Mouse (Mus musculus) heart, embryonic 12.5 days (tissue): ENCODE results near the gene Nsf. TPM values are rescaled to one million over a fixed set of nuclear protein-coding genes. Genes with fewer than 3 reads are reported as not detected.

Experiments used
- ATAC-seq: fragments of 200-750 bp; cut with Nextera tagmentation; 2 replicates; pipeline ENCODE4 v1.8.0; 2017; ENCODE audit warnings: moderate TSS enrichment, moderate library complexity; ENCODE audit not compliant: insufficient number of reproducible peaks, low FRiP score
- H3K27ac ChIP-seq: fragments of 300-500 bp; sonication (generic); 2 replicates; pipeline ENCODE4 v1.5.1; 2016; ENCODE audit warnings: mild to moderate bottlenecking, moderate library complexity; ENCODE audit not compliant: poor library complexity, severe bottlenecking
- H3K27me3 ChIP-seq: fragments of 300-500 bp; sonication (generic); replicated peaks from 2 replicates; pipeline ENCODE4 v1.6.1; 2016; ENCODE audit warnings: mild to moderate bottlenecking, moderate library complexity
- H3K36me3 ChIP-seq: fragments of 300-500 bp; sonication (generic); 2 replicates; pipeline ENCODE4 v1.6.1; 2016; ENCODE audit warnings: mild to moderate bottlenecking, moderate library complexity
- H3K4me1 ChIP-seq: fragments of 300-500 bp; sonication (generic); replicated peaks from 2 replicates; pipeline ENCODE4 v1.6.1; 2016; ENCODE audit warnings: mild to moderate bottlenecking
- H3K4me2 ChIP-seq: fragments of 300-500 bp; sonication (generic); 2 replicates; pipeline ENCODE4 v1.6.1; 2016; ENCODE audit warnings: mild to moderate bottlenecking, moderate library complexity
- H3K4me3 ChIP-seq: fragments of 300-500 bp; sonication (generic); 2 replicates; pipeline ENCODE4 v1.5.1; 2016; ENCODE audit warnings: mild to moderate bottlenecking
- H3K9ac ChIP-seq: fragments of 300-500 bp; sonication (generic); 2 replicates; pipeline ENCODE4 v1.6.1; 2016; ENCODE audit warnings: mild to moderate bottlenecking, moderate library complexity
- H3K9me3 ChIP-seq: fragments of 300-500 bp; sonication (generic); replicated peaks from 2 replicates; pipeline ENCODE4 v1.6.1; 2016; ENCODE audit warnings: mild to moderate bottlenecking, moderate library complexity
- WGBS: fragments of 180-500 bp; shearing (Covaris S2); methylation state at CpG from one replicate; pipeline ENCODE4 v1.1.7; 2016; 5-methylcytosine and 5-hydroxymethylcytosine counted together
- polyA plus RNA-seq: library from polyadenylated mRNA; unstranded; fragments of >200 nt; fragmentation: Nextera tagmentation; extraction: Ambion mirVana; gene quantifications from 2 replicates; pipeline ENCODE4 v1.2.1, GENCODE M21; 2016

The Nsf gene
- polyA plus RNA-seq, 1 experiment from 2014 or later = 42.5 TPM

DNA sequence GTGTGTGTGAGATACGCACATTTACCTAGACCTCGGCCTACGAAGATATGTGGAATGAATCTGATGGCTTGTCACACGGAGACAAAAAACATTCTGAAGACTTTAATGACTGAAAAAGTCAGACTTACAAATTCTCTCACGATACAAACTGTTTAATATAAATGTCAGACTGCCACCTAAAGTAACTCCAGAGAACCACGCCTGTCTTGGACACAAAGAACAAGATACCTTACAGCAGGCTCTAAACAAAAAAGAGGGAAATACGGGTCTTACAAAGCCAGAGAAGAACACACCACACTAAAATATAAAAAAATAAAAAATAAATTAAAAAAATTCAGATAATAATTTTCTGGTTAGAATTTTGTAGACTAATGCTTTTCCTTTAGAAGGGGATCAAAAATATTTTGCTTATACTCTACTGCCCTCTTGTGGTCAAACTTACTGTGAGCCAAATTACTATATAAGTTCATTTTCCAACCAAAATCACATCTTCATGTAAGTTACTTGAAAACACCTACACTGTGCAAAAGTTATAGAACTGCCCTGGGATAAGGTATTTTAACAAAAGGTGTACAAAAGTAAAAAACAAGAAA lies 42.8 kb downstream of the Nsf start:
- peaks cover 61% of the 10 kb centered on the region for H3K36me3 ChIP-seq
- H3K4me1 ChIP-seq = no peaks in the 10 kb centered on the region
- 67% methylated on average over 7 of the region's 7 CpGs for WGBS
- no peak overlapping the region for H3K4me3 ChIP-seq
- H3K4me2 ChIP-seq = no peak overlapping the region
- no peak overlapping the region for H3K9ac ChIP-seq
- no peaks in the 10 kb centered on the region for H3K27me3 ChIP-seq
- H3K27ac ChIP-seq = no peak overlapping the region
- no peak for ATAC-seq
- no peaks in the 10 kb centered on the region for H3K9me3 ChIP-seq

DNA sequence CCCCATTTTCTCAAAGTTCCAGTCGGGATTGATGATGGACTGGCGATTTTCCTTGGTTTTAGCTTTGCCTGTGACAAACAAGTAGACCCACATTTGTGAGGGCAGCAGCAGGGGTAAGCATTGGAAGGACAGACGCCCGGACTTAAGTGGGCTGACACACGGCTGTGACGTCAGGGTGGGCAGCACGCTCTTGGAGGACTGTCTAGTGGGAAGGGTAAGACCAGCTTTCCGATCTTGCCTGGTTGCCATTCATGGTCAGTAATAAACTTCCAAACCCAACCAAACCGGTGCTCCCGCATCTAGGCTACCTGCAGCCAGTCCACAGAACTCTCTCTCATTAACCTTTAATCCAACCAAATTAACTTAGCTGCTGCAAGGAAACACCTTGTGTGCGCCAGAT lies 43.3 kb downstream of the Nsf start:
- Histone ChIP-seq H3K4me1 (no peaks in the 10 kb centered on the region), H3K9ac (no peak overlapping the region), H3K27me3 (no peaks in the 10 kb centered on the region), H3K4me2 (no peak overlapping the region), H3K9me3 (no peaks in the 10 kb centered on the region), H3K4me3 (no peak overlapping the region), H3K36me3 (peaks cover 57% of the 10 kb centered on the region), H3K27ac (no peak overlapping the region)
- ATAC-seq = no peak
- 90% methylated on average over 11 of the region's 11 CpGs for WGBS

DNA sequence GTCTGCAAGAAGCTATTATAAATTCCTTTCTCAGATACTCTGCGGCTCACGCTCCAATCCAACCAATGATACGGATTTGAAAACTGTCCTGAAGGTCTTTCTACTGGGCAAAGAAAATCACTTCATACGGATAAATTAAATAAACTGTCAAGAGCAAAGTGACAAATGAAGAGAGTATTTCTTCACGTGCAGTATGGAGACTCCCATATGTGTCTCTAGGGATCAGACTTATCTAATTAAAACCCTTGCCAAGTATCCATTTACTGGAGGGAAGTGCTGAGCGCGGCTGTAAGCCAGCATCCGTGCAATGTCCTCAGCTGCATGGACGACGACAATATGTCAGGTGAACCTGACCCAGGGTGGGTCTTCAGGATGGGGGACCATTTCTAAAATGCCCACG lies 44.0 kb downstream of the Nsf start:
- no peak overlapping the region for H3K4me2 ChIP-seq
- H3K27me3 ChIP-seq = no peaks in the 10 kb centered on the region
- no peaks in the 10 kb centered on the region for H3K4me1 ChIP-seq
- no peaks in the 10 kb centered on the region for H3K9me3 ChIP-seq
- no peak overlapping the region for H3K9ac ChIP-seq
- 85% methylated on average over 11 of the region's 11 CpGs for WGBS
- H3K4me3 ChIP-seq = no peak overlapping the region
- no peak for ATAC-seq
- peaks cover 51% of the 10 kb centered on the region for H3K36me3 ChIP-seq
- no peak overlapping the region for H3K27ac ChIP-seq

DNA sequence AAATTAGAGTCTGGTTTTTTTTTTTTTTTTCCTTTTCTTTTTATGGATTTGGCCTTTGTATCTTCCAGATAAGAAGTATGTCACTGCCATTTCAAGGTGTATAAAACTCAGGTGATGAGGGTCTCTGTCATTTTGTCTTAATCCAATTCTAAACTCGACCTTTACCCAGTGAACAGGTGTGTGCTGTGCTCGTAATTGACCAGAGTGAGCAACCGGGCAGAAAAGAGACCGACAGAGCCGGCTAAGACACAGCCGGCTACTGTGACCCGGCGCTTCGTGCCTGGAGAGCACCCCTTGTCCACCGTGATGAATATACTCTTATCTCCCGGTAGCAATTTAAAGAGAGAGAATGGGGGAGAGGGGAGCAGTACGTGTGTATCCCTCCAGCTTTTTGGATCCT lies 44.5 kb downstream of the Nsf start:
- Histone ChIP-seq H3K4me3 (no peak overlapping the region), H3K36me3 (peaks cover 47% of the 10 kb centered on the region), H3K4me1 (no peaks in the 10 kb centered on the region), H3K4me2 (no peak overlapping the region), H3K9me3 (no peaks in the 10 kb centered on the region), H3K9ac (no peak overlapping the region), H3K27ac (no peak overlapping the region), H3K27me3 (no peaks in the 10 kb centered on the region)
- no peak for ATAC-seq
- WGBS = 84% methylated on average over 12 of the region's 12 CpGs

DNA sequence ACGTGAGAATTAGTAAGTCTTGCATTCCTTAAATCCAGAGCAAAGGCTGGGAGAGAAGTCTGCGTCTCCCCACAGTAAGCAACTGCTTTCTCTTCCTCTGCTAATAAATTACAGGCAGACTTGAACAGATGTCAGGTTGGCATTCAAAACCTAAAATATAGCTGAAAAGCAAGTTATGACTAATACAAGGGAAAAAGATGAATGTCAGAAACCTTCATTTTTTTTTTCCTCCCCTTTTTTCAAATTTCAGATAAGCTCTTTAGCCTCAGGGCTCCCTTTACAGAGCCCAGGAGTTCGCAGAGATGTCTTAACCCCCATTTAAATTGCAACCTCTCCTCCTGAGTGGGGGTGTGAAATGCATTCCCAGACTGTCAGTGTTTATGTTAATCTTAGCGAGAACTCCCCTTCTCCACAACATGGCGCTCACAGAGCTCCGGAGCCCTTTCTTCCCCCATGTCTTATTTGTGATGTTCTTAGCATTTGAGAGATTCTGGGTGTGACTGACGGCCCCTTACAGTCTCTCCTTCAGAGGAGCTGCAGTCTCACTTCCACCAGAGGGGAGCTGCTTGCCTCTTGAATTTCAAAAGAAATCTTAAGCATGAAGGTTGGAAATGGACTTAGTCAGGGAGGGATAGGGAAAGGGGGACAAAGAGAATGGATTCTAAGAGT lies 47.7 kb downstream of the Nsf start:
- WGBS = 54% methylated on average over 7 of the region's 7 CpGs
- Histone ChIP-seq H3K4me3 (no peak overlapping the region), H3K9me3 (no peaks in the 10 kb centered on the region), H3K36me3 (peaks cover 27% of the 10 kb centered on the region), H3K27ac (no peak overlapping the region), H3K4me2 (no peak overlapping the region), H3K27me3 (no peaks in the 10 kb centered on the region), H3K4me1 (peaks cover 2% of the 10 kb centered on the region), H3K9ac (no peak overlapping the region)
- no peak for ATAC-seq

DNA sequence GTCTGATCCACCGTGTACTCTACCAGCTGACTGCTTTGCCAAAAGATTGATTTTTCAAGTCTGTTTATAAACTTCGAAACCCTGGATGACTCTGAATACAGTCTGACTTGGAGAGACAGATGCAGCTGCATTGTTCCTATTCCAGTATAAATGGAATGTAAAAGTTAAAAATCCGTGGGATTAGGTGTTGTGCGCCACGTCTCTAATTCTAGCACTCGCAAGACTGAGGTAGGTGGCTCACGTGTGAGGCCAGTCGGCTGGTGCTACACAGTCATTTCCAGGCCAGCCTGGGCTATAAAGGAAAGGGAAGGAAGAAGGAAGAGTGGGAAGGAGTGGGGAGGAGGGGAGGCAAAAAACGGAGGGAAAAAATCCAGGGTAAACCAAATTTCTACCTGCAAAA lies 48.4 kb downstream of the Nsf start:
- peaks cover 27% of the 10 kb centered on the region for H3K36me3 ChIP-seq
- H3K4me2 ChIP-seq = no peak overlapping the region
- peaks cover 6% of the 10 kb centered on the region for H3K4me1 ChIP-seq
- H3K9me3 ChIP-seq = no peaks in the 10 kb centered on the region
- whole genome bisulfite sequencing = 77% methylated on average over 9 of the region's 9 CpGs
- ATAC-seq = no peak
- no peak overlapping the region for H3K9ac ChIP-seq
- no peak overlapping the region for H3K4me3 ChIP-seq
- H3K27ac ChIP-seq = no peak overlapping the region
- H3K27me3 ChIP-seq = no peaks in the 10 kb centered on the region

DNA sequence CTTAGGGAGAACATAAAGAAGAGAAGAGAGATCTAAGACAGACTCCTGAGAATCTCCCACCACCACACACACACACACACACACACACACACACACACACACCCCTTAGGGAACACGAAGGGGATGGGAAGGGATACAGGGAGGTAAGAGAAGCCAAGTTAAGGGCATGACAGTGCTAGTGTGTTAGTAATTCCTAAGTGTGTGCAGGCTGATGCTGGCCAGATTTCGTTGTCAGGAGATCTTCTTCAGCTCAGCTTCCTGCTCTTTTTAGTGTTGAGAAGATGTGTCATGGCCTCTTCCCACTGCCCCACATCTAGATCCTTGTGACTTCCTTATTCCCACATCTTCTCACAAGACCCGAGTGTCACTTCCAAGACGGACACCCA lies 52.3 kb downstream of the Nsf start:
- Histone ChIP-seq H3K27ac (no peak overlapping the region), H3K4me1 (peaks cover 12% of the 10 kb centered on the region), H3K27me3 (no peaks in the 10 kb centered on the region), H3K4me2 (no peak overlapping the region), H3K36me3 (peaks cover 6% of the 10 kb centered on the region; the same call in 1 of the 2 replicates), H3K9me3 (no peaks in the 10 kb centered on the region), H3K9ac (no peak overlapping the region), H3K4me3 (no peak overlapping the region)
- 68% methylated on average over 4 of the region's 4 CpGs for WGBS
- no peak for ATAC-seq

DNA sequence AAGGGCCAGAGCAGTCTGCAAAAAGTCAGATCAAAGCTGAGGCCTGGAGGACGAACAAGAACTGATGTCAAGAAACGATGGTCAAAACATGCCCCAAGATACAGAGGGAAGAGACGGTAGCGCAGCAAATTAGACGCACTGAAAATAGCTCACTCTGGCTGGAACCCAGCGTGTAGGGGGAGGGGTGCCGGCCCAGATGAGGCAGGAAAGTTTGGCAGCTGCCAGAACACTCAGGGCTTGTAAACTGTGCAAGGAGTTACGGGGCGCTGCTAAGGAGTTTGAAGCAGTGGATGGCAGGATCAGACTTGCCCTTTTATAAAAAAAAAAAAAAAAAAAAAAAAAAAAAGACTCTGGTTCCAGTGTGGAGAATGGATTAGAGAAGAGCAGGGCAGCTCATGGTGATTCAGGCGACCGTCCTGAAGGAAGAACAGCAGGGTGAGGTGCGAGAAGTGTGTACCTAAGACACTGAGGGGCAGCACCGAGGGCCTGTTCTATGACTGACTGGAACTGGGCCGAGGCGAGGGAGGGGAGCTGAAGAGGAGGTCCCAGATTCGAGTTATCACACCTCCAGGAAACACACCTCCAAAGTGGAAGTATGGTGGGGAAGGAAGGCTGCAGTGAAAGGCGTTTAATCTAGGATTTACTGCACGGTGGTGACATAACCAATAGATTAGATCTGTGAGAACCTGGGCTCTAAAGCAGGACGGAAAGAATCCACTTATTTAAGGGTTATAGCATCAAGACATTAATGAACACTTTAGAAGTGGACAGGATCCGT lies 52.9 kb downstream of the Nsf start:
- no peak overlapping the region for H3K27ac ChIP-seq

DNA sequence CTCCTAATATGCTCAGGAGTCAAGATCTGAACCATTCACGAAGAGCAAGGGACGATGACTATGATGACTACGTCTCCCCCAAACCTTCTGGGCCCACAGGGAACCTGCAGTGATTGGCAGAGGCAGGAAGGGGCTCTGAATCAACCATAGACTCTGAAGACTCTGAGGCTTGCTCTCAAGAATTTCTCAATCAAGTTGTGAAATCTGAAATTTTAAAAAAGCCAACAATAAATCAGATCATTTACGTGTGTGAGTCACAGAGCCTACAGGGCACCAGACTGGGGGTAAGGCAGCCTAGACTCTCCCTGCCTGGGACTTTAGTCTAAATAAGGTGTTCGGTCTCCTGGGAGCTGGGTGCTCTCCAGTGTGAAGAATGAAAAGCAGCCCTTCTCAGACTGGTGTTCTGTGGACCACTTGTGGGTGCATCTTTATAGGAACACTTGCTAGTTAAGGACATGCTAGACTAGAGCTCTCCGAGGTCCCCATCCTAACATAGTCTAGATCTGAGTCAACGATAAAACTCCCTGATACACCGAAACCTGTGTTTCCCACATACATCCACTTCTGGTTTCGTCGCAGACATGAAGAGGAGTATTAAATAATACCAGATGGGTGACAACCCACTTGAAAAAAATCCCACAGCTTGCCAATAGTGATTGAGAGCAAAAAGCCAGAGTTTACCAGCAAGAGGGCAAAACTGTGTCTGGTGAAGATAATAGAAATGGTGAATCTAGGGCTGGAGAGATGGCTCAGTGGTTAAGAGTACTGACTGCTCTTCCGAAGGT lies 56.7 kb downstream of the Nsf start:
- no peaks in the 10 kb centered on the region for H3K27me3 ChIP-seq
- no peaks in the 10 kb centered on the region for H3K9me3 ChIP-seq
- H3K27ac ChIP-seq = no peak overlapping the region
- H3K4me1 ChIP-seq = peaks cover 12% of the 10 kb centered on the region
- peaks cover 9% of the 10 kb centered on the region; the same call in 1 of the 2 replicates for H3K36me3 ChIP-seq
- H3K4me3 ChIP-seq = no peak overlapping the region
- no peak for ATAC-seq
- no peak overlapping the region for H3K9ac ChIP-seq
- H3K4me2 ChIP-seq = no peak overlapping the region
- WGBS = 90% methylated on average over 11 of the region's 11 CpGs

More for the DNA sequence above, 52.9 kb downstream of the Nsf start:
- Histone ChIP-seq H3K27me3 (no peaks in the 10 kb centered on the region), H3K9ac (no peak overlapping the region), H3K4me3 (no peak overlapping the region), H3K9me3 (no peaks in the 10 kb centered on the region), H3K4me2 (peak overlapping the region; percentile 8; the same call in 1 of the 2 replicates), H3K36me3 (0 out of 2 replicates have a peak, but pooled peaks cover 2% of the 10 kb centered on the region), H3K4me1 (peaks cover 12% of the 10 kb centered on the region)
- WGBS = 45% methylated on average over 20 of the region's 20 CpGs
- ATAC-seq = peak; percentile 53; the same call in 1 of the 2 replicates

DNA sequence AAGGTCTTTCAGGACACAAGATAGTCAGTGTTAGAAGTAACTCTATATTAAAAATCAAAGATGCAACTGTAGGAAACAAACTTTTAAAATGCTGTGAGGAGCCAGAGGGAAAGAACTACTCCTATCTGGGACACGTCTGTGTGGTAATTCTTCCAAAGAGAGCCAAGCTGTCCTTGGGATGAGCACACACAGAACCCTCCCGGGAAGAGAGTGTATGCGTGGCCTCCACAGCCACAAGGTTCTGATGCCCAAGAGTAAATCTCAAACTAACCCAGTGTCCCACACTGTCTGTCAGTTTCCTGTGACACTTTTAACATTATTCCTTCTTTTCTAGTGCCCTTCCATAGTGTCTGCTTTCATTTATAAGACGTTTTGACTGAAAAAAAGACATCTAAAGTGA lies 57.8 kb downstream of the Nsf start:
- H3K36me3 ChIP-seq = peaks cover 9% of the 10 kb centered on the region; the same call in 1 of the 2 replicates
- H3K4me2 ChIP-seq = no peak overlapping the region

DNA sequence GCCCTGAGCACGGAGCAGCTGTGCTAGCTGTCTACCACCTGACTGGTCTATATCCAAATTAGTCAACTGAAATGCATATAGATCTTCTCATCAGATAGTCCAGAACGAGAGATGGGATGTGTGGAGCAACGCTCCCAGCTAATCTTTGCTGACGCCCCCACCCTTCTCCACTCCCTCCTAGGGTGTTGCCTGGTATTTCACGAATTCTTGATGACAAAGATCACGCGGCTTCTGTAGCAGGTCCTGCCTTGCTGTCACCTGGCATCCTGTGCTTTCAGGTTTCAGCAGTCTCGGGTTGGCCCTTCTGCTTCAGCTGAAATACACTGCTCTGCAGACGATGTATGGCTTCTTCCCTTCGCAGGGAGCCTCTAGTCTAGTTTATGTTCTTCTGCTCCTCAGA lies 61.0 kb downstream of the Nsf start:
- Histone ChIP-seq H3K4me2 (no peak overlapping the region), H3K4me3 (no peak overlapping the region), H3K27me3 (no peaks in the 10 kb centered on the region), H3K4me1 (no peaks in the 10 kb centered on the region), H3K36me3 (peaks cover 10% of the 10 kb centered on the region; the same call in 1 of the 2 replicates), H3K27ac (no peak overlapping the region), H3K9ac (no peak overlapping the region), H3K9me3 (no peaks in the 10 kb centered on the region)
- WGBS = 83% methylated on average over 10 of the region's 10 CpGs
- ATAC-seq = no peak

More for the DNA sequence above, 57.8 kb downstream of the Nsf start:
- Histone ChIP-seq H3K9ac (no peak overlapping the region), H3K27me3 (no peaks in the 10 kb centered on the region), H3K4me1 (peaks cover 9% of the 10 kb centered on the region), H3K27ac (no peak overlapping the region), H3K9me3 (no peaks in the 10 kb centered on the region), H3K4me3 (no peak overlapping the region)
- no peak for ATAC-seq
- WGBS = 74% methylated on average over 4 of the region's 4 CpGs
